ENCODE assay signal across 10 mouse cellular contexts in genomic region chr4:142057529-142058216, GRCm38 (mm10). TPM values are rescaled to one million over a fixed set of nuclear protein-coding genes. Genes with fewer than 3 reads are reported as not detected.
DNase-seq lines count a peak whose midpoint lies in the region; ATAC-seq lines count a peak whose summit lies in the region.
"Had no signal": no experiment of that assay in that cellular context is flagged by ENCODE, and none has a peak within 500 bp of the region (broad histone marks: within the 10 kb centered on the region; RNA-seq: fewer than 3 reads in every experiment).

No protein-coding gene starts in this region.

- no peaks in the 10 kb centered on the region for H3K36me3 ChIP-seq in heart, embryonic 15.5 days
- no peaks in the 10 kb centered on the region for H3K36me3 ChIP-seq in midbrain, embryonic 14.5 days (ENCODE audit: control insufficient read depth, insufficient read depth, low read length)
- peaks cover 3% of the 10 kb centered on the region; the same call in 1 of the 2 replicates for H3K36me3 ChIP-seq in liver, embryonic 12.5 days

- H3K27me3 ChIP-seq in heart, embryonic 15.5 days, result no peaks in the 10 kb centered on the region
- no peaks in the 10 kb centered on the region for H3K27me3 ChIP-seq in midbrain, embryonic 14.5 days (ENCODE audit: control insufficient read depth, insufficient read depth, low read length)
- H3K27me3 ChIP-seq in liver, embryonic 12.5 days (replicated peaks), result no peaks in the 10 kb centered on the region; the same call in 1 of the 2 replicates

- H3K4me2 ChIP-seq in heart, embryonic 15.5 days, result peak overlapping the region; percentile 13; the same call in 1 of the 2 replicates
- H3K4me2 ChIP-seq in midbrain, embryonic 14.5 days (ENCODE audit: low read length), result no peak overlapping the region
- no peak overlapping the region for H3K4me2 ChIP-seq in liver, embryonic 12.5 days

- no peak overlapping the region for H3K9ac ChIP-seq in heart, embryonic 15.5 days
- H3K9ac ChIP-seq in midbrain, embryonic 14.5 days (replicated peaks; ENCODE audit: low read length), result no peak overlapping the region
- H3K9ac ChIP-seq in liver, embryonic 12.5 days, result no peak overlapping the region

- no peak overlapping the region for H3K4me3 ChIP-seq in heart, embryonic 15.5 days
- no peak overlapping the region for H3K4me3 ChIP-seq in midbrain, embryonic 14.5 days (replicated peaks; ENCODE audit: low read depth, low read length)
- no peak overlapping the region for H3K4me3 ChIP-seq in liver, embryonic 12.5 days
- H3K4me3 ChIP-seq: myocyte had no signal

- WGBS in heart, embryonic 15.5 days, result 57% methylated on average over 22 of the region's 22 CpGs
- WGBS in midbrain, embryonic 14.5 days, result 75% methylated on average over 22 of the region's 22 CpGs
- WGBS in liver, embryonic 12.5 days (ENCODE audit: insufficient replicate concordance), result 74% methylated on average over 22 of the region's 22 CpGs

- no peaks in the 10 kb centered on the region for H3K9me3 ChIP-seq in heart, embryonic 15.5 days (replicated peaks)
- H3K9me3 ChIP-seq in midbrain, embryonic 14.5 days (ENCODE audit: control insufficient read depth, low read length), result no peaks in the 10 kb centered on the region
- H3K9me3 ChIP-seq in liver, embryonic 12.5 days (replicated peaks), result no peaks in the 10 kb centered on the region

- H3K4me1 ChIP-seq in heart, embryonic 15.5 days (replicated peaks), result peaks cover 74% of the 10 kb centered on the region
- no peaks in the 10 kb centered on the region for H3K4me1 ChIP-seq in midbrain, embryonic 14.5 days (ENCODE audit: control insufficient read depth, insufficient read depth, low read length)
- peaks cover 51% of the 10 kb centered on the region for H3K4me1 ChIP-seq in liver, embryonic 12.5 days

- H3K27ac ChIP-seq in heart, embryonic 15.5 days, result peak overlapping the region; percentile 84
- H3K27ac ChIP-seq in midbrain, embryonic 14.5 days (replicated peaks; ENCODE audit: low read depth, low read length), result no peak overlapping the region
- no peak overlapping the region for H3K27ac ChIP-seq in liver, embryonic 12.5 days

- peak; percentile 23 for DNase-seq in kidney, adult 11 months
- DNase-seq in kidney, postnatal 25 days, result no peak
- DNase-seq in cerebellum, adult 9-11 months, result peak; percentile 77
- DNase-seq in midbrain, embryonic 14.5 days, result peak; percentile 43
- no peak for DNase-seq in adrenal gland, postnatal 14 days
- DNase-seq in kidney, adult 9 months, result no peak

- ATAC-seq in heart, embryonic 15.5 days (replicated peaks; ENCODE audit: insufficient number of reproducible peaks, insufficient read depth, low FRiP score, low read depth), result peak; percentile 81
- ATAC-seq in midbrain, embryonic 14.5 days (ENCODE audit: low FRiP score, low TSS enrichment), result no peak
- no peak for ATAC-seq in liver, embryonic 12.5 days

RNA-seq across cellular contexts. Expression of gene Tmem51, which starts 26.4 kb away (rescaled TPM):
- 36.7 and 40.7 TPM in 2 replicates for polyA plus RNA-seq in heart, embryonic 15.5 days (2015; fragmentation: Nextera tagmentation; extraction: Ambion mirVana)
- polyA plus RNA-seq in midbrain, embryonic 14.5 days (2014; fragmentation: Nextera tagmentation; extraction: Ambion mirVana), result 4.8 and 7.2 TPM in 2 replicates
- total RNA-seq in adrenal gland, postnatal 14 days (2021), result 4.9 and 7.6 TPM in 2 replicates
- polyA plus RNA-seq in liver, embryonic 12.5 days (2016; fragmentation: Nextera tagmentation; extraction: Ambion mirVana), result 14.0 and 15.5 TPM in 2 replicates
- total RNA-seq: MEL had no signal
- polyA plus RNA-seq: myocyte had no signal

RNA-seq across cellular contexts. Expression of gene Fhad1, which starts 42.8 kb away (rescaled TPM):
- 2.7 and 2.8 TPM in 2 replicates for polyA plus RNA-seq in heart, embryonic 15.5 days (2015; fragmentation: Nextera tagmentation; extraction: Ambion mirVana)
- 2.4 and 3.6 TPM in 2 replicates for polyA plus RNA-seq in midbrain, embryonic 14.5 days (2014; fragmentation: Nextera tagmentation; extraction: Ambion mirVana)
- 0.74 and 1.7 TPM in 2 replicates for total RNA-seq in adrenal gland, postnatal 14 days (2021)
- polyA plus RNA-seq in liver, embryonic 12.5 days (2016; fragmentation: Nextera tagmentation; extraction: Ambion mirVana), result 0.61 and 0.96 TPM in 2 replicates
- total RNA-seq: MEL had no signal

Comparison
In these comparisons a context has a peak if more than half of its experiments do, and no peak if none do; other contexts are left out.
1. DNase-seq: peak in kidney, adult 11 months (single experiment), cerebellum, adult 9-11 months (single experiment) and midbrain, embryonic 14.5 days (single experiment); none in kidney, postnatal 25 days (0 of 2), adrenal gland, postnatal 14 days (single experiment) and kidney, adult 9 months (single experiment).